Mouse (Mus musculus) cerebellum, adult 2 months (tissue): ENCODE results near the gene Pafah2.

Experiments used
- CTCF ChIP-seq: fragments of 200-500 bp; IDR thresholded peaks from 2 replicates; pipeline ENCODE4 v1.5.1; 2011; ENCODE audit warnings: low read depth, mild to moderate bottlenecking, control low read depth, low read length, moderate library complexity, borderline replicate concordance; ENCODE audit not compliant: insufficient read depth
- POLR2A ChIP-seq: fragments of 200-500 bp; IDR thresholded peaks from 2 replicates; pipeline ENCODE4 v1.6.1; 2011; ENCODE audit warnings: low read length, control low read depth, borderline replicate concordance; ENCODE audit not compliant: insufficient read depth

GRCm38 (mm10) chr4:134387268-134387667, 8.9 kb upstream of the Pafah2 start:
- no peak for TF ChIP-seq CTCF
- TF ChIP-seq POLR2A = no peak
